Mouse (Mus musculus): ENCODE data around the gene F2rl1.

The F2rl1 gene

GRCm38 (mm10) chr13:95524674-95525491 lies at the start of gene F2rl1:
Gene F2rl1 (minus strand): TSS chr13:95525227.
- peak; percentile 21; the same call in 1 of the 2 replicates for ATAC-seq (ENCODE audit: insufficient number of reproducible peaks, low FRiP score, low TSS enrichment)

- no peak for ATAC-seq (ENCODE audit: insufficient number of reproducible peaks, low FRiP score, low TSS enrichment)
These were observed 45.9 kb upstream of the F2rl1 start for GRCm38 (mm10) chr13:95570877-95571276.

GRCm38 (mm10) chr13:95569326-95569725 lies 44.3 kb upstream of the F2rl1 start:
- no peak for ATAC-seq (ENCODE audit: insufficient number of reproducible peaks, low FRiP score, low TSS enrichment)

GRCm38 (mm10) chr13:95568336-95568735 lies 43.3 kb upstream of the F2rl1 start:
- no peak for ATAC-seq (ENCODE audit: insufficient number of reproducible peaks, low FRiP score, low TSS enrichment)

- ATAC-seq (ENCODE audit: insufficient number of reproducible peaks, low FRiP score, low TSS enrichment) = no peak
These were observed 42.0 kb upstream of the F2rl1 start for GRCm38 (mm10) chr13:95566841-95567551.

GRCm38 (mm10) chr13:95563693-95564092 lies 38.7 kb upstream of the F2rl1 start:
- peak; percentile 67 for ATAC-seq (ENCODE audit: insufficient number of reproducible peaks, low FRiP score, low TSS enrichment)

GRCm38 (mm10) chr13:95563066-95563610 lies 38.1 kb upstream of the F2rl1 start:
- ATAC-seq (ENCODE audit: insufficient number of reproducible peaks, low FRiP score, low TSS enrichment) = no peak; the same call in 1 of the 2 replicates

GRCm38 (mm10) chr13:95557326-95557725 lies 32.3 kb upstream of the F2rl1 start:
- ATAC-seq (ENCODE audit: insufficient number of reproducible peaks, low FRiP score, low TSS enrichment) = no peak

GRCm38 (mm10) chr13:95553885-95554492 lies 29.0 kb upstream of the F2rl1 start:
- ATAC-seq (ENCODE audit: insufficient number of reproducible peaks, low FRiP score, low TSS enrichment) = no peak

- no peak for ATAC-seq (ENCODE audit: insufficient number of reproducible peaks, low FRiP score, low TSS enrichment)
These were observed 25.8 kb upstream of the F2rl1 start for GRCm38 (mm10) chr13:95550636-95551370.

- no peak for ATAC-seq (ENCODE audit: insufficient number of reproducible peaks, low FRiP score, low TSS enrichment)
These were observed 24.4 kb upstream of the F2rl1 start for GRCm38 (mm10) chr13:95549421-95549820.

GRCm38 (mm10) chr13:95548856-95549255 lies 23.8 kb upstream of the F2rl1 start:
- no peak for ATAC-seq (ENCODE audit: insufficient number of reproducible peaks, low FRiP score, low TSS enrichment)

GRCm38 (mm10) chr13:95548291-95548789 lies 23.3 kb upstream of the F2rl1 start:
- no peak for ATAC-seq (ENCODE audit: insufficient number of reproducible peaks, low FRiP score, low TSS enrichment)

GRCm38 (mm10) chr13:95547090-95547611 lies 22.1 kb upstream of the F2rl1 start:
- no peak for ATAC-seq (ENCODE audit: insufficient number of reproducible peaks, low FRiP score, low TSS enrichment)

GRCm38 (mm10) chr13:95546251-95546650 lies 21.2 kb upstream of the F2rl1 start:
- no peak for ATAC-seq (ENCODE audit: insufficient number of reproducible peaks, low FRiP score, low TSS enrichment)

- ATAC-seq (ENCODE audit: insufficient number of reproducible peaks, low FRiP score, low TSS enrichment) = no peak
These were observed 20.7 kb upstream of the F2rl1 start for GRCm38 (mm10) chr13:95545729-95546186.

- ATAC-seq (ENCODE audit: insufficient number of reproducible peaks, low FRiP score, low TSS enrichment) = no peak
These were observed 13.0 kb upstream of the F2rl1 start for GRCm38 (mm10) chr13:95538021-95538420.

- ATAC-seq (ENCODE audit: insufficient number of reproducible peaks, low FRiP score, low TSS enrichment) = no peak
These were observed 11.1 kb upstream of the F2rl1 start for GRCm38 (mm10) chr13:95536117-95536493.

- no peak for ATAC-seq (ENCODE audit: insufficient number of reproducible peaks, low FRiP score, low TSS enrichment)
These were observed 10.6 kb upstream of the F2rl1 start for GRCm38 (mm10) chr13:95535461-95536116.

Measured in cerebellum, adult (tissue).